Mouse (Mus musculus): Measurements from ENCODE around the gene Lims1. TPM values are rescaled to one million over a fixed set of nuclear protein-coding genes. Genes with fewer than 3 reads are reported as not detected.

Gene Lims1
- total and polyA plus RNA-seq, 3 experiments: 25.6 to 155 (median 144) TPM

- DNase-seq: no peak
- Histone ChIP-seq H3K4me3 (no peak overlapping the region), H3K27me3 (ENCODE audit: control insufficient read depth, insufficient read depth, low read length) (no peaks in the 10 kb centered on the region), H3K79me2 (replicated peaks; ENCODE audit: control insufficient read depth, insufficient read depth, low read length) (peaks cover 5% of the 10 kb centered on the region), H3K27ac (no peak overlapping the region), H3K9ac (ENCODE audit: low read depth, low read length) (no peak overlapping the region), H3K4me1 (ENCODE audit: control insufficient read depth, insufficient read depth, low read length) (peaks cover 16% of the 10 kb centered on the region), H3K36me3 (ENCODE audit: control insufficient read depth, insufficient read depth, low read length) (peaks cover 23% of the 10 kb centered on the region)
- 98% methylated on average over 1 of the region's 1 CpGs for WGBS
- intact Hi-C loops (cut with DNase I): loop anchor here (5.0 kb wide), 1 partner anchor 122 kb away; the partner anchor contains the start of gene Gcc2
- TF ChIP-seq EP300 (IDR thresholded peaks at IDR 0.05; ENCODE audit: insufficient read depth, low read depth, low read length) (no peak), POLR2A (IDR thresholded peaks at IDR 0.05; ENCODE audit: insufficient read depth, low read depth, low read length) (no peak), CTCF (IDR thresholded peaks at IDR 0.05) (no peak)
Measured at GRCm38 (mm10) chr10:58379699-58380098, 56.4 kb downstream of the Lims1 start.

- intact Hi-C loops (cut with DNase I): no loop called here
- TF ChIP-seq EP300 (IDR thresholded peaks at IDR 0.05; ENCODE audit: insufficient read depth, low read depth, low read length) (no peak), POLR2A (IDR thresholded peaks at IDR 0.05; ENCODE audit: insufficient read depth, low read depth, low read length) (no peak), CTCF (IDR thresholded peaks at IDR 0.05) (no peak)
- H3K36me3 ChIP-seq (ENCODE audit: control insufficient read depth, insufficient read depth, low read length): peaks cover 24% of the 10 kb centered on the region
- H3K79me2 ChIP-seq (replicated peaks; ENCODE audit: control insufficient read depth, insufficient read depth, low read length): peaks cover 10% of the 10 kb centered on the region
- DNase-seq: no peak
- no peak overlapping the region for H3K9ac ChIP-seq (ENCODE audit: low read depth, low read length)
- WGBS: 48% methylated on average over 1 of the region's 1 CpGs
- H3K4me3 ChIP-seq: no peak overlapping the region
- H3K27me3 ChIP-seq (ENCODE audit: control insufficient read depth, insufficient read depth, low read length): no peaks in the 10 kb centered on the region
- peak overlapping the region; percentile 62; the same call in 1 of the 2 replicates for H3K27ac ChIP-seq
- H3K4me1 ChIP-seq (ENCODE audit: control insufficient read depth, insufficient read depth, low read length): peaks cover 20% of the 10 kb centered on the region
Measured at GRCm38 (mm10) chr10:58381904-58382303, 58.6 kb downstream of the Lims1 start.

GRCm38 (mm10) chr10:58382621-58383101, 59.4 kb downstream of the Lims1 start:
- no peak for DNase-seq
- H3K4me3 ChIP-seq: no peak overlapping the region
- H3K27ac ChIP-seq: peak overlapping the region; percentile 62
- H3K9ac ChIP-seq (ENCODE audit: low read depth, low read length): no peak overlapping the region; the same call in 1 of the 2 replicates
- H3K79me2 ChIP-seq (replicated peaks; ENCODE audit: control insufficient read depth, insufficient read depth, low read length): peaks cover 10% of the 10 kb centered on the region
- peaks cover 20% of the 10 kb centered on the region for H3K4me1 ChIP-seq (ENCODE audit: control insufficient read depth, insufficient read depth, low read length)
- intact Hi-C loops (cut with DNase I): no loop called here
- H3K27me3 ChIP-seq (ENCODE audit: control insufficient read depth, insufficient read depth, low read length): no peaks in the 10 kb centered on the region
- H3K36me3 ChIP-seq (ENCODE audit: control insufficient read depth, insufficient read depth, low read length): peaks cover 24% of the 10 kb centered on the region
- TF ChIP-seq POLR2A (IDR thresholded peaks at IDR 0.05; ENCODE audit: insufficient read depth, low read depth, low read length) (no peak), CTCF (IDR thresholded peaks at IDR 0.05) (no peak), EP300 (IDR thresholded peaks at IDR 0.05; ENCODE audit: insufficient read depth, low read depth, low read length) (no peak)
- WGBS: 9% methylated on average over 3 of the region's 3 CpGs

GRCm38 (mm10) chr10:58383282-58383681, 60.0 kb downstream of the Lims1 start:
- 0% methylated on average over 3 of the region's 3 CpGs for WGBS
- intact Hi-C loops (cut with DNase I): no loop called here
- peaks cover 24% of the 10 kb centered on the region for H3K36me3 ChIP-seq (ENCODE audit: control insufficient read depth, insufficient read depth, low read length)
- H3K27ac ChIP-seq: peak overlapping the region; percentile 62
- no peak overlapping the region for H3K9ac ChIP-seq (ENCODE audit: low read depth, low read length)
- DNase-seq: peak in 1 of 2 experiments; percentile 60
- H3K27me3 ChIP-seq (ENCODE audit: control insufficient read depth, insufficient read depth, low read length): no peaks in the 10 kb centered on the region
- H3K4me3 ChIP-seq: no peak overlapping the region
- peaks cover 20% of the 10 kb centered on the region for H3K4me1 ChIP-seq (ENCODE audit: control insufficient read depth, insufficient read depth, low read length)
- peaks cover 10% of the 10 kb centered on the region for H3K79me2 ChIP-seq (replicated peaks; ENCODE audit: control insufficient read depth, insufficient read depth, low read length)
- TF ChIP-seq EP300 (IDR thresholded peaks at IDR 0.05; ENCODE audit: insufficient read depth, low read depth, low read length) (no peak), POLR2A (IDR thresholded peaks at IDR 0.05; ENCODE audit: insufficient read depth, low read depth, low read length) (no peak), CTCF (IDR thresholded peaks at IDR 0.05) (no peak)

- intact Hi-C loops (cut with DNase I): no loop called here
Measured at GRCm38 (mm10) chr10:58383761-58384160, 60.5 kb downstream of the Lims1 start.

GRCm38 (mm10) chr10:58385629-58386028, 62.4 kb downstream of the Lims1 start:
- Histone ChIP-seq H3K4me1 (ENCODE audit: control insufficient read depth, insufficient read depth, low read length) (peaks cover 20% of the 10 kb centered on the region), H3K4me3 (no peak overlapping the region), H3K79me2 (replicated peaks; ENCODE audit: control insufficient read depth, insufficient read depth, low read length) (peaks cover 8% of the 10 kb centered on the region), H3K27me3 (ENCODE audit: control insufficient read depth, insufficient read depth, low read length) (no peaks in the 10 kb centered on the region), H3K36me3 (ENCODE audit: control insufficient read depth, insufficient read depth, low read length) (peaks cover 25% of the 10 kb centered on the region), H3K9ac (ENCODE audit: low read depth, low read length) (no peak overlapping the region), H3K27ac (no peak overlapping the region; the same call in 1 of the 2 replicates)
- TF ChIP-seq EP300 (IDR thresholded peaks at IDR 0.05; ENCODE audit: insufficient read depth, low read depth, low read length) (no peak), CTCF (IDR thresholded peaks at IDR 0.05) (no peak), POLR2A (IDR thresholded peaks at IDR 0.05; ENCODE audit: insufficient read depth, low read depth, low read length) (no peak)
- DNase-seq: no peak
- intact Hi-C loops (cut with DNase I): no loop called here
- WGBS: 53% methylated on average over 5 of the region's 5 CpGs

More at GRCm38 (mm10) chr10:58383761-58384160, 60.5 kb downstream of the Lims1 start:
- H3K27ac ChIP-seq: peak overlapping the region; percentile 62
- 58% methylated on average over 2 of the region's 2 CpGs for WGBS
- no peaks in the 10 kb centered on the region for H3K27me3 ChIP-seq (ENCODE audit: control insufficient read depth, insufficient read depth, low read length)
- peaks cover 24% of the 10 kb centered on the region for H3K36me3 ChIP-seq (ENCODE audit: control insufficient read depth, insufficient read depth, low read length)
- H3K9ac ChIP-seq (ENCODE audit: low read depth, low read length): no peak overlapping the region
- no peak overlapping the region for H3K4me3 ChIP-seq
- DNase-seq: no peak
- no peak for TF ChIP-seq CTCF (IDR thresholded peaks at IDR 0.05)
- TF ChIP-seq POLR2A (IDR thresholded peaks at IDR 0.05; ENCODE audit: insufficient read depth, low read depth, low read length): no peak
- TF ChIP-seq EP300 (IDR thresholded peaks at IDR 0.05; ENCODE audit: insufficient read depth, low read depth, low read length): no peak
- peaks cover 10% of the 10 kb centered on the region for H3K79me2 ChIP-seq (replicated peaks; ENCODE audit: control insufficient read depth, insufficient read depth, low read length)
- peaks cover 20% of the 10 kb centered on the region for H3K4me1 ChIP-seq (ENCODE audit: control insufficient read depth, insufficient read depth, low read length)
